Mouse (Mus musculus) bone marrow, adult 2 months (tissue): ENCODE data around the gene Arhgap45.

Experiments
- CTCF ChIP-seq: fragments of 200-500 bp; IDR thresholded peaks from 2 replicates; pipeline ENCODE4 v1.5.1; 2011; ENCODE audit warnings: low read length, control low read depth; ENCODE audit not compliant: control insufficient read depth, insufficient read depth
- POLR2A ChIP-seq: fragments of 200-500 bp; IDR thresholded peaks from 2 replicates; pipeline ENCODE4 v1.6.1; 2011; ENCODE audit warnings: low read depth, mild to moderate bottlenecking, control low read depth, low read length, borderline replicate concordance; ENCODE audit not compliant: control insufficient read depth

DNA sequence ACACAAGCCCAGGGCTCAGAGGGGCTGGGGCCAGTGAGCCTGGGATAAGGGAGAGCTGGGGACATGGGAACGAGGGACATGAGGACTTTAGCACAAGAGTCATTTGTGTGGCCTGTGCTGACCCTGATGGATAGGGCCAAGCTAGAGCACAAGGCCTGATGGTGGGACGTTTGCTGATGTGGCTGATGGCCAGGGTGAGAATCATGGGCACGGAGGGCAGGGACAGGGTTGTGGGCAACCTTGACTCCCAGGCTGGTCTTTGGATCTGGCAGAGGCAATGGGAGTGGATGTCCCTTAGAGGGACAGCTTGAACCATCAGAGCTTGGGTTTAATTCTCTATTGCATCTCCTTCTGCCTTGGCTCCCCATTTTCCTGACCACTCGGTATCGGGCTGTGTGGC lies 60.9 kb downstream of the Arhgap45 start:
- TF ChIP-seq CTCF, result no peak
- no peak for TF ChIP-seq POLR2A
